Mouse (Mus musculus): ENCODE measurements around the gene Dsp.

GRCm38 (mm10) chr13:38103406-38103805 is 47.7 kb upstream of the Dsp start:
- TF ChIP-seq CTCF (IDR thresholded peaks at IDR 0.05; ENCODE audit: borderline replicate concordance, insufficient read depth, low read length) (no peak), POLR2A (IDR thresholded peaks at IDR 0.05; ENCODE audit: low read depth, low read length) (no peak)

Measured in embryonic fibroblast, embryonic 13.5 days (primary cell).